Mouse (Mus musculus) c-Kit-positive CD71-positive TER-119-positive erythroid progenitor cells, embryonic 14.5 days (primary cell): ENCODE data around the gene Scd1.
"Not testable (repeated sequence)": the region's sequence is repeated elsewhere in the genome, so short reads cannot be mapped to it uniquely, and the experiment has no call there.

ENCODE experiments used
- DNase-seq: peaks from one replicate; pipeline ENCODE4 v3.0.0-alpha.2; 2013; ENCODE audit warnings: low spot score

Scd1 gene

GRCm38 (mm10) chr19:44396742-44397141, 10.9 kb downstream of the Scd1 start:
- DNase-seq = no peak

GRCm38 (mm10) chr19:44394972-44395371, 12.7 kb downstream of the Scd1 start:
- DNase-seq = no peak

- no peak for DNase-seq
Measured at GRCm38 (mm10) chr19:44393962-44394422, 13.7 kb downstream of the Scd1 start.

GRCm38 (mm10) chr19:44392339-44393009, 15.2 kb downstream of the Scd1 start:
- no peak for DNase-seq

- DNase-seq = no peak
Measured at GRCm38 (mm10) chr19:44391856-44392255, 15.8 kb downstream of the Scd1 start.

- no peak for DNase-seq
Measured at GRCm38 (mm10) chr19:44389507-44389906, 18.2 kb downstream of the Scd1 start.

- DNase-seq = peak; percentile 91
Measured at GRCm38 (mm10) chr19:44388475-44389428, 18.9 kb downstream of the Scd1 start.

GRCm38 (mm10) chr19:44387746-44388474, 19.8 kb downstream of the Scd1 start:
- DNase-seq = no peak

GRCm38 (mm10) chr19:44387089-44387671, 20.5 kb downstream of the Scd1 start:
- no peak for DNase-seq

- no peak for DNase-seq
Measured at GRCm38 (mm10) chr19:44385887-44386498, 21.7 kb downstream of the Scd1 start.

GRCm38 (mm10) chr19:44382682-44383321, 24.9 kb downstream of the Scd1 start:
- DNase-seq = no peak

- DNase-seq = no peak
Measured at GRCm38 (mm10) chr19:44380065-44380464, 27.6 kb downstream of the Scd1 start.

GRCm38 (mm10) chr19:44379090-44379489, 28.6 kb downstream of the Scd1 start:
- DNase-seq = no peak

GRCm38 (mm10) chr19:44377629-44378375, 29.9 kb downstream of the Scd1 start:
- DNase-seq = no peak

- no peak for DNase-seq
Measured at GRCm38 (mm10) chr19:44376511-44376951, 31.1 kb downstream of the Scd1 start.

GRCm38 (mm10) chr19:44372969-44373368, 34.7 kb downstream of the Scd1 start:
- peak; percentile 84 for DNase-seq

GRCm38 (mm10) chr19:44370231-44370630, 37.4 kb downstream of the Scd1 start:
- DNase-seq = no peak

GRCm38 (mm10) chr19:44369371-44369770, 38.3 kb downstream of the Scd1 start:
- no peak for DNase-seq

- not testable (repeated sequence) for DNase-seq
Measured at GRCm38 (mm10) chr19:44367076-44367475, 40.6 kb downstream of the Scd1 start.

- no peak for DNase-seq
Measured at GRCm38 (mm10) chr19:44365733-44366132, 41.9 kb downstream of the Scd1 start.
